Mouse (Mus musculus): ENCODE measurements at regions not wholly inside any gene's neighbourhood (a gene's known extent, or its start where the extent isn't known, plus 50 kb on each side); places are given as distances from the start of the nearest gene placed in this dataset.

GRCm38 (mm10) chr12:26152992-26153391 lies 262.1 kb downstream of the Rnf144a start:
- Histone ChIP-seq H3K9ac (ENCODE audit: low read depth, poor library complexity, severe bottlenecking) (no peak overlapping the region), H3K27me3 (ENCODE audit: control insufficient read depth, insufficient read depth, low read length, poor library complexity, severe bottlenecking) (no peaks in the 10 kb centered on the region), H3K36me3 (ENCODE audit: control insufficient read depth, insufficient read depth, low read length, poor library complexity, severe bottlenecking) (no peaks in the 10 kb centered on the region), H3K4me3 (ENCODE audit: low read depth, low read length) (no peak overlapping the region), H3K4me1 (ENCODE audit: control insufficient read depth, insufficient read depth, low read length) (no peaks in the 10 kb centered on the region), H3K9me3 (replicated peaks; ENCODE audit: control insufficient read depth, insufficient read depth, low read length, poor library complexity, severe bottlenecking) (no peaks in the 10 kb centered on the region), H3K27ac (ENCODE audit: insufficient read depth, low read length) (no peak overlapping the region)
- TF ChIP-seq CTCF (IDR thresholded peaks at IDR 0.05; ENCODE audit: low read depth, low read length) (no peak), EP300 (IDR thresholded peaks at IDR 0.05; ENCODE audit: insufficient read depth, low read depth, low read length) (no peak), POLR2A (IDR thresholded peaks at IDR 0.05; ENCODE audit: insufficient read depth, low read length) (no peak)

- Histone ChIP-seq H3K4me1 (ENCODE audit: control insufficient read depth, insufficient read depth, low read length) (no peaks in the 10 kb centered on the region), H3K9me3 (replicated peaks; ENCODE audit: control insufficient read depth, insufficient read depth, low read length, poor library complexity, severe bottlenecking) (no peaks in the 10 kb centered on the region), H3K27me3 (ENCODE audit: control insufficient read depth, insufficient read depth, low read length, poor library complexity, severe bottlenecking) (no peaks in the 10 kb centered on the region), H3K4me3 (ENCODE audit: low read depth, low read length) (no peak overlapping the region), H3K36me3 (ENCODE audit: control insufficient read depth, insufficient read depth, low read length, poor library complexity, severe bottlenecking) (no peaks in the 10 kb centered on the region), H3K27ac (ENCODE audit: insufficient read depth, low read length) (no peak overlapping the region), H3K9ac (ENCODE audit: low read depth, poor library complexity, severe bottlenecking) (no peak overlapping the region)
- TF ChIP-seq EP300 (IDR thresholded peaks at IDR 0.05; ENCODE audit: insufficient read depth, low read depth, low read length) (no peak), POLR2A (IDR thresholded peaks at IDR 0.05; ENCODE audit: insufficient read depth, low read length) (no peak), CTCF (IDR thresholded peaks at IDR 0.05; ENCODE audit: low read depth, low read length) (no peak)
Observed at GRCm38 (mm10) chr12:26146336-26146735, 268.7 kb downstream of the Rnf144a start.

DNA sequence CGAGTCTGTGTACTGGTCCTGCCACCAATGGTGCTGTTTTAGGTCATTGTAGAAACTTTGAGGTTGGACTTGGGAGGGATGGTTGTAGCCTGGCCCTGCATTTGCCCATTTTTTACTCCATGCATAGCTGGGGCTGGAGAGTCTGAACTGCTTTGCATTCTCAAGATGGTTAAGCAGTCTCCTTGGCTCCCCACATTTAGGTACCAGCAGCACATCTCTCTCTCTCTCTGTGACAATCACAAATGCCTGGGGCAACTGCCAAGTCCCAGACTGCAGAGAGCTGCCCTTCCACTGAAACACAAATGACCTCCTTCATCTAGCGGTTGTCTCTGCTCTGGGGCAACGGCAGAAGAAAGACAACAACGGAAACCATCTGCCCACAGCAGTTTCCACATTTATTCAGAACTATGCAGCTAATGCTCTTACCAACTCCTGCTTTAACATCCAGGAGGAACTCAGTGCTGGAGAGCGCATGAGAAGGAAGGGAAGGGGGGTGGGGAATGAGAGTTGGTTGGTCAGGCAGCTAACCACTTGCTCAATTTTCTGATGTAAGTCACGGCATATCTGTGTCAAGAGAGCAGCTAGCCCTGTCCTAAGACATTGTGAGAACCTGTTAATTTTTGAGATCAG lies 269.9 kb downstream of the Rnf144a start:
- no peaks in the 10 kb centered on the region for H3K27me3 ChIP-seq (ENCODE audit: control insufficient read depth, insufficient read depth, low read length, poor library complexity, severe bottlenecking)
- no peaks in the 10 kb centered on the region for H3K9me3 ChIP-seq (replicated peaks; ENCODE audit: control insufficient read depth, insufficient read depth, low read length, poor library complexity, severe bottlenecking)
- H3K36me3 ChIP-seq (ENCODE audit: control insufficient read depth, insufficient read depth, low read length, poor library complexity, severe bottlenecking), result no peaks in the 10 kb centered on the region
- no peaks in the 10 kb centered on the region for H3K4me1 ChIP-seq (ENCODE audit: control insufficient read depth, insufficient read depth, low read length)
- H3K9ac ChIP-seq (ENCODE audit: low read depth, poor library complexity, severe bottlenecking), result no peak overlapping the region
- TF ChIP-seq EP300 (IDR thresholded peaks at IDR 0.05; ENCODE audit: insufficient read depth, low read depth, low read length) (no peak), CTCF (IDR thresholded peaks at IDR 0.05; ENCODE audit: low read depth, low read length) (no peak), POLR2A (IDR thresholded peaks at IDR 0.05; ENCODE audit: insufficient read depth, low read length) (no peak)
- no peak overlapping the region for H3K27ac ChIP-seq (ENCODE audit: insufficient read depth, low read length)
- no peak overlapping the region for H3K4me3 ChIP-seq (ENCODE audit: low read depth, low read length)

- no peak overlapping the region for H3K9ac ChIP-seq (ENCODE audit: low read depth, poor library complexity, severe bottlenecking)
- TF ChIP-seq CTCF (IDR thresholded peaks at IDR 0.05; ENCODE audit: low read depth, low read length) (no peak), POLR2A (IDR thresholded peaks at IDR 0.05; ENCODE audit: insufficient read depth, low read length) (no peak), EP300 (IDR thresholded peaks at IDR 0.05; ENCODE audit: insufficient read depth, low read depth, low read length) (no peak)
- no peaks in the 10 kb centered on the region for H3K36me3 ChIP-seq (ENCODE audit: control insufficient read depth, insufficient read depth, low read length, poor library complexity, severe bottlenecking)
- no peaks in the 10 kb centered on the region for H3K27me3 ChIP-seq (ENCODE audit: control insufficient read depth, insufficient read depth, low read length, poor library complexity, severe bottlenecking)
- H3K9me3 ChIP-seq (replicated peaks; ENCODE audit: control insufficient read depth, insufficient read depth, low read length, poor library complexity, severe bottlenecking), result no peaks in the 10 kb centered on the region
- no peak overlapping the region for H3K4me3 ChIP-seq (ENCODE audit: low read depth, low read length)
- no peaks in the 10 kb centered on the region for H3K4me1 ChIP-seq (ENCODE audit: control insufficient read depth, insufficient read depth, low read length)
- no peak overlapping the region for H3K27ac ChIP-seq (ENCODE audit: insufficient read depth, low read length)
Observed at GRCm38 (mm10) chr12:26144616-26145015, 270.4 kb downstream of the Rnf144a start.

- no peak overlapping the region for H3K9ac ChIP-seq (ENCODE audit: low read depth, poor library complexity, severe bottlenecking)
- no peaks in the 10 kb centered on the region for H3K36me3 ChIP-seq (ENCODE audit: control insufficient read depth, insufficient read depth, low read length, poor library complexity, severe bottlenecking)
- no peaks in the 10 kb centered on the region for H3K4me1 ChIP-seq (ENCODE audit: control insufficient read depth, insufficient read depth, low read length)
- no peaks in the 10 kb centered on the region for H3K9me3 ChIP-seq (replicated peaks; ENCODE audit: control insufficient read depth, insufficient read depth, low read length, poor library complexity, severe bottlenecking)
- no peaks in the 10 kb centered on the region for H3K27me3 ChIP-seq (ENCODE audit: control insufficient read depth, insufficient read depth, low read length, poor library complexity, severe bottlenecking)
- TF ChIP-seq POLR2A (IDR thresholded peaks at IDR 0.05; ENCODE audit: insufficient read depth, low read length) (no peak), EP300 (IDR thresholded peaks at IDR 0.05; ENCODE audit: insufficient read depth, low read depth, low read length) (no peak), CTCF (IDR thresholded peaks at IDR 0.05; ENCODE audit: low read depth, low read length) (no peak)
- H3K27ac ChIP-seq (ENCODE audit: insufficient read depth, low read length), result no peak overlapping the region
- no peak overlapping the region for H3K4me3 ChIP-seq (ENCODE audit: low read depth, low read length)
Observed at GRCm38 (mm10) chr12:26143411-26143810, 271.6 kb downstream of the Rnf144a start.

DNA sequence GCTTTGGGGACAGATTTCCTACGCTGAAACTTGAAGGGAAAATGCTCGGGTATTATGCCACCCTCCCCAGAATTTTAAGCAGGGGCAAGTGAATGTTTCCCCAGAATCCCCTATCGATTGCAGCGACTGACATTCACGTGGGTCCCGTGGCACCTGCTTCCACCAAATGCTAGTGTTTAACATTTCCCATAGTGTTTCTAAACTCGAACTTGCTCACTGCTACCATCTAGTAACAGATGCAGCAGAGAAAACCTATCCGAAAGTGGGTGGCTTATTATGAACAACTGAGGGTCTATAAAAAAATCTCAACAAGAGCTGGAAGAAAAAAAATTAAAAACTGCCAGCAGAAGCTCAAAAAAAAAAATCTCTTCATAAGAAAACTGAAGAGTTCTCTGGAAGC lies 284.2 kb downstream of the Rnf144a start:
- no peak for TF ChIP-seq CTCF (IDR thresholded peaks at IDR 0.05; ENCODE audit: low read depth, low read length)
- no peak for TF ChIP-seq EP300 (IDR thresholded peaks at IDR 0.05; ENCODE audit: insufficient read depth, low read depth, low read length)
- TF ChIP-seq POLR2A (IDR thresholded peaks at IDR 0.05; ENCODE audit: insufficient read depth, low read length), result no peak
- Histone ChIP-seq H3K4me3 (ENCODE audit: low read depth, low read length) (no peak overlapping the region), H3K27me3 (ENCODE audit: control insufficient read depth, insufficient read depth, low read length, poor library complexity, severe bottlenecking) (no peaks in the 10 kb centered on the region), H3K9ac (ENCODE audit: low read depth, poor library complexity, severe bottlenecking) (no peak overlapping the region), H3K9me3 (replicated peaks; ENCODE audit: control insufficient read depth, insufficient read depth, low read length, poor library complexity, severe bottlenecking) (no peaks in the 10 kb centered on the region), H3K4me1 (ENCODE audit: control insufficient read depth, insufficient read depth, low read length) (no peaks in the 10 kb centered on the region), H3K36me3 (ENCODE audit: control insufficient read depth, insufficient read depth, low read length, poor library complexity, severe bottlenecking) (no peaks in the 10 kb centered on the region), H3K27ac (ENCODE audit: insufficient read depth, low read length) (no peak overlapping the region)
